Mouse (Mus musculus) hindbrain, embryonic 10.5 days (tissue): Measurements from ENCODE around the gene Slco1c1. TPM values are rescaled to one million over a fixed set of nuclear protein-coding genes. Genes with fewer than 3 reads are reported as not detected.
"Not testable (repeated sequence)": the region's sequence is repeated elsewhere in the genome, so short reads cannot be mapped to it uniquely, and the experiment has no call there.

Experiments used
- DNase-seq: peaks from one replicate; pipeline ENCODE4 v3.0.0-alpha.2; 2017; ENCODE audit warnings: low spot score
- H3K27ac ChIP-seq: fragments of 300-500 bp; sonication (generic); 2 replicates; pipeline ENCODE4 v1.5.1; 2016; ENCODE audit warnings: mild to moderate bottlenecking, moderate library complexity
- H3K27me3 ChIP-seq: fragments of 300-500 bp; sonication (generic); 2 replicates; pipeline ENCODE4 v1.6.1; 2016; ENCODE audit warnings: mild to moderate bottlenecking; ENCODE audit not compliant: poor library complexity, insufficient read depth, severe bottlenecking
- H3K36me3 ChIP-seq: fragments of 300-500 bp; sonication (generic); 2 replicates; pipeline ENCODE4 v1.6.1; 2016; ENCODE audit warnings: mild to moderate bottlenecking, moderate library complexity
- H3K4me1 ChIP-seq: fragments of 300-500 bp; sonication (generic); replicated peaks from 2 replicates; pipeline ENCODE4 v1.6.1; 2016; ENCODE audit warnings: mild to moderate bottlenecking
- H3K4me3 ChIP-seq: fragments of 300-500 bp; sonication (generic); 2 replicates; pipeline ENCODE4 v1.5.1; 2016; ENCODE audit warnings: mild to moderate bottlenecking, moderate library complexity
- H3K9me3 ChIP-seq: fragments of 300-500 bp; sonication (generic); 2 replicates; pipeline ENCODE4 v1.6.1; 2016; ENCODE audit warnings: mild to moderate bottlenecking, moderate library complexity
- WGBS: fragments of 180-500 bp; shearing (Covaris S2); methylation state at CpG from one replicate; pipeline ENCODE4 v1.1.7; 2016; 5-methylcytosine and 5-hydroxymethylcytosine counted together
- polyA plus RNA-seq: library from polyadenylated mRNA; unstranded; fragments of >200 nt; fragmentation: Nextera tagmentation; extraction: Ambion mirVana; gene quantifications from 2 replicates; pipeline ENCODE4 v1.2.1, GENCODE M21; 2016

The Slco1c1 gene
- polyA plus RNA-seq, 1 experiment from 2014 or later, result 2.6 TPM

GRCm38 (mm10) chr6:141537298-141537697 lies 13.1 kb downstream of the Slco1c1 start:
- H3K9me3 ChIP-seq, result no peaks in the 10 kb centered on the region
- H3K27ac ChIP-seq, result no peak overlapping the region
- no peak overlapping the region for H3K4me3 ChIP-seq
- H3K4me1 ChIP-seq, result no peaks in the 10 kb centered on the region
- no peaks in the 10 kb centered on the region for H3K36me3 ChIP-seq
- no peaks in the 10 kb centered on the region for H3K27me3 ChIP-seq
- 80% methylated on average over 3 of the region's 3 CpGs for WGBS
- DNase-seq, result no peak

- H3K4me3 ChIP-seq, result no peak overlapping the region
- no peaks in the 10 kb centered on the region for H3K27me3 ChIP-seq
- 91% methylated on average over 1 of the region's 1 CpGs for WGBS
- DNase-seq, result no peak
- no peaks in the 10 kb centered on the region for H3K36me3 ChIP-seq
- H3K4me1 ChIP-seq, result no peaks in the 10 kb centered on the region
- H3K9me3 ChIP-seq, result no peaks in the 10 kb centered on the region
- H3K27ac ChIP-seq, result no peak overlapping the region
Observed at GRCm38 (mm10) chr6:141541136-141541535, 17.0 kb downstream of the Slco1c1 start.

- Histone ChIP-seq H3K27ac (no peak overlapping the region), H3K9me3 (no peaks in the 10 kb centered on the region), H3K4me3 (no peak overlapping the region), H3K27me3 (no peaks in the 10 kb centered on the region), H3K36me3 (no peaks in the 10 kb centered on the region), H3K4me1 (no peaks in the 10 kb centered on the region)
- 89% methylated on average over 7 of the region's 7 CpGs for WGBS
- DNase-seq, result no peak
Observed at GRCm38 (mm10) chr6:141543344-141543743, 19.2 kb downstream of the Slco1c1 start.

GRCm38 (mm10) chr6:141558118-141558517 lies 34.0 kb downstream of the Slco1c1 start:
- no peak for DNase-seq
- Histone ChIP-seq H3K4me3 (no peak overlapping the region), H3K27ac (no peak overlapping the region), H3K4me1 (no peaks in the 10 kb centered on the region), H3K36me3 (no peaks in the 10 kb centered on the region), H3K9me3 (no peaks in the 10 kb centered on the region), H3K27me3 (no peaks in the 10 kb centered on the region)
- WGBS, result 95% methylated on average over 1 of the region's 1 CpGs

- Histone ChIP-seq H3K4me3 (no peak overlapping the region), H3K4me1 (peaks cover 5% of the 10 kb centered on the region), H3K9me3 (no peaks in the 10 kb centered on the region), H3K27ac (no peak overlapping the region), H3K27me3 (no peaks in the 10 kb centered on the region), H3K36me3 (no peaks in the 10 kb centered on the region)
- WGBS, result 94% methylated on average over 2 of the region's 2 CpGs
- DNase-seq, result no peak
Observed at GRCm38 (mm10) chr6:141567366-141567765, 43.2 kb downstream of the Slco1c1 start.

- no peak for DNase-seq
- WGBS, result 82% methylated on average over 10 of the region's 10 CpGs
- no peaks in the 10 kb centered on the region for H3K27me3 ChIP-seq
Observed at GRCm38 (mm10) chr6:141567852-141568558, 43.8 kb downstream of the Slco1c1 start.

GRCm38 (mm10) chr6:141568559-141568946 lies 44.4 kb downstream of the Slco1c1 start:
- Histone ChIP-seq H3K27me3 (no peaks in the 10 kb centered on the region), H3K4me1 (peaks cover 5% of the 10 kb centered on the region), H3K27ac (no peak overlapping the region), H3K9me3 (no peaks in the 10 kb centered on the region), H3K36me3 (no peaks in the 10 kb centered on the region), H3K4me3 (no peak overlapping the region)
- 63% methylated on average over 3 of the region's 3 CpGs for WGBS
- no peak for DNase-seq

More at GRCm38 (mm10) chr6:141567852-141568558, 43.8 kb downstream of the Slco1c1 start:
- no peak overlapping the region for H3K27ac ChIP-seq
- H3K4me3 ChIP-seq, result no peak overlapping the region
- H3K36me3 ChIP-seq, result no peaks in the 10 kb centered on the region
- H3K4me1 ChIP-seq, result peaks cover 5% of the 10 kb centered on the region
- H3K9me3 ChIP-seq, result no peaks in the 10 kb centered on the region

GRCm38 (mm10) chr6:141576646-141577200 lies 52.6 kb downstream of the Slco1c1 start:
- 51% methylated on average over 3 of the region's 3 CpGs for WGBS
- DNase-seq, result no peak
- no peak overlapping the region for H3K27ac ChIP-seq
- no peaks in the 10 kb centered on the region for H3K9me3 ChIP-seq
- H3K4me1 ChIP-seq, result no peaks in the 10 kb centered on the region
- no peaks in the 10 kb centered on the region for H3K27me3 ChIP-seq
- H3K4me3 ChIP-seq, result no peak overlapping the region
- no peaks in the 10 kb centered on the region for H3K36me3 ChIP-seq

- no peaks in the 10 kb centered on the region for H3K9me3 ChIP-seq
- H3K4me3 ChIP-seq, result no peak overlapping the region
- H3K27me3 ChIP-seq, result no peaks in the 10 kb centered on the region
- no peak overlapping the region for H3K27ac ChIP-seq
- no peaks in the 10 kb centered on the region for H3K36me3 ChIP-seq
- H3K4me1 ChIP-seq, result no peaks in the 10 kb centered on the region
- 66% methylated on average over 1 of the region's 1 CpGs for WGBS
- no peak for DNase-seq
Observed at GRCm38 (mm10) chr6:141584791-141585403, 60.7 kb downstream of the Slco1c1 start.

GRCm38 (mm10) chr6:141590002-141590401 lies 65.8 kb downstream of the Slco1c1 start:
- no peak overlapping the region for H3K27ac ChIP-seq
- H3K4me1 ChIP-seq, result no peaks in the 10 kb centered on the region
- H3K9me3 ChIP-seq, result no peaks in the 10 kb centered on the region
- 73% methylated on average over 1 of the region's 1 CpGs for WGBS
- no peaks in the 10 kb centered on the region for H3K27me3 ChIP-seq
- DNase-seq, result no peak
- no peaks in the 10 kb centered on the region for H3K36me3 ChIP-seq
- no peak overlapping the region for H3K4me3 ChIP-seq

GRCm38 (mm10) chr6:141590598-141591200 lies 66.5 kb downstream of the Slco1c1 start:
- WGBS, result 63% methylated on average over 4 of the region's 4 CpGs
- not testable (repeated sequence) for H3K4me3 ChIP-seq

GRCm38 (mm10) chr6:141596081-141596480 lies 71.9 kb downstream of the Slco1c1 start:
- H3K27ac ChIP-seq, result no peak overlapping the region
- no peaks in the 10 kb centered on the region for H3K4me1 ChIP-seq
- H3K27me3 ChIP-seq, result no peaks in the 10 kb centered on the region
- 93% methylated on average over 2 of the region's 2 CpGs for WGBS
- DNase-seq, result no peak
- no peaks in the 10 kb centered on the region for H3K36me3 ChIP-seq
- H3K4me3 ChIP-seq, result no peak overlapping the region
- H3K9me3 ChIP-seq, result peaks cover 10% of the 10 kb centered on the region

More at GRCm38 (mm10) chr6:141590598-141591200, 66.5 kb downstream of the Slco1c1 start:
- H3K36me3 ChIP-seq, H3K27me3 ChIP-seq, H3K4me1 ChIP-seq, H3K27ac ChIP-seq, H3K9me3 ChIP-seq, DNase-seq: not testable (repeated sequence)

GRCm38 (mm10) chr6:141597037-141597436 lies 72.9 kb downstream of the Slco1c1 start:
- DNase-seq, result no peak
- WGBS, result 94% methylated on average over 2 of the region's 2 CpGs
- no peak overlapping the region for H3K4me3 ChIP-seq
- no peak overlapping the region for H3K27ac ChIP-seq
- H3K27me3 ChIP-seq, result no peaks in the 10 kb centered on the region
- no peaks in the 10 kb centered on the region for H3K36me3 ChIP-seq
- H3K4me1 ChIP-seq, result no peaks in the 10 kb centered on the region
- peaks cover 10% of the 10 kb centered on the region for H3K9me3 ChIP-seq
